Mouse (Mus musculus): ENCODE measurements around the gene G430095P16Rik. TPM values are rescaled to one million over a fixed set of nuclear protein-coding genes. Genes with fewer than 3 reads are reported as not detected.

G430095P16Rik gene
- polyA plus RNA-seq, 1 experiment = not detected

- WGBS = 34% methylated on average over 32 of the region's 32 CpGs
- no peak for TF ChIP-seq CTCF (IDR thresholded peaks at IDR 0.05; ENCODE audit: insufficient read depth, low read depth, low read length)
- TF ChIP-seq POLR2A (IDR thresholded peaks at IDR 0.05; ENCODE audit: insufficient read depth, low read depth, low read length) = no peak
Observed at GRCm38 (mm10) chr8:84742171-84743053, 19.6 kb downstream of the G430095P16Rik start.

GRCm38 (mm10) chr8:84743054-84743415 is 20.2 kb downstream of the G430095P16Rik start:
- H3K4me1 ChIP-seq (ENCODE audit: control insufficient read depth, insufficient read depth, low read length) = peaks cover 65% of the 10 kb centered on the region
- 49% methylated on average over 10 of the region's 10 CpGs for WGBS

More at GRCm38 (mm10) chr8:84742171-84743053, 19.6 kb downstream of the G430095P16Rik start:
- H3K27ac ChIP-seq (ENCODE audit: insufficient read depth, low read depth, low read length) = no peak overlapping the region
- no peak overlapping the region for H3K4me3 ChIP-seq (ENCODE audit: insufficient read depth, low read depth, low read length)
- H3K4me1 ChIP-seq (ENCODE audit: control insufficient read depth, insufficient read depth, low read length) = peaks cover 69% of the 10 kb centered on the region

GRCm38 (mm10) chr8:84743517-84744420 is 21.0 kb downstream of the G430095P16Rik start:
- WGBS = 35% methylated on average over 17 of the region's 17 CpGs
- TF ChIP-seq CTCF (IDR thresholded peaks at IDR 0.05; ENCODE audit: insufficient read depth, low read depth, low read length) (no peak), POLR2A (IDR thresholded peaks at IDR 0.05; ENCODE audit: insufficient read depth, low read depth, low read length) (no peak)
- Histone ChIP-seq H3K27ac (ENCODE audit: insufficient read depth, low read depth, low read length) (no peak overlapping the region), H3K4me3 (ENCODE audit: insufficient read depth, low read depth, low read length) (no peak overlapping the region), H3K4me1 (ENCODE audit: control insufficient read depth, insufficient read depth, low read length) (peaks cover 58% of the 10 kb centered on the region)

More at GRCm38 (mm10) chr8:84743054-84743415, 20.2 kb downstream of the G430095P16Rik start:
- H3K4me3 ChIP-seq (ENCODE audit: insufficient read depth, low read depth, low read length) = no peak overlapping the region
- TF ChIP-seq POLR2A (IDR thresholded peaks at IDR 0.05; ENCODE audit: insufficient read depth, low read depth, low read length) (no peak), CTCF (IDR thresholded peaks at IDR 0.05; ENCODE audit: insufficient read depth, low read depth, low read length) (no peak)
- no peak overlapping the region for H3K27ac ChIP-seq (ENCODE audit: insufficient read depth, low read depth, low read length)

- TF ChIP-seq CTCF (IDR thresholded peaks at IDR 0.05; ENCODE audit: insufficient read depth, low read depth, low read length) (no peak), POLR2A (IDR thresholded peaks at IDR 0.05; ENCODE audit: insufficient read depth, low read depth, low read length) (no peak)
- WGBS = 44% methylated on average over 17 of the region's 17 CpGs
- H3K4me1 ChIP-seq (ENCODE audit: control insufficient read depth, insufficient read depth, low read length) = peaks cover 65% of the 10 kb centered on the region
- no peak overlapping the region for H3K4me3 ChIP-seq (ENCODE audit: insufficient read depth, low read depth, low read length)
- no peak overlapping the region for H3K27ac ChIP-seq (ENCODE audit: insufficient read depth, low read depth, low read length)
Observed at GRCm38 (mm10) chr8:84745032-84745925, 22.5 kb downstream of the G430095P16Rik start.

- H3K27ac ChIP-seq (ENCODE audit: insufficient read depth, low read depth, low read length) = no peak overlapping the region
- no peak overlapping the region for H3K4me3 ChIP-seq (ENCODE audit: insufficient read depth, low read depth, low read length)
- WGBS = 60% methylated on average over 16 of the region's 16 CpGs
- no peak for TF ChIP-seq POLR2A (IDR thresholded peaks at IDR 0.05; ENCODE audit: insufficient read depth, low read depth, low read length)
- no peak for TF ChIP-seq CTCF (IDR thresholded peaks at IDR 0.05; ENCODE audit: insufficient read depth, low read depth, low read length)
- peaks cover 49% of the 10 kb centered on the region for H3K4me1 ChIP-seq (ENCODE audit: control insufficient read depth, insufficient read depth, low read length)
Observed at GRCm38 (mm10) chr8:84749519-84749918, 26.7 kb downstream of the G430095P16Rik start.

GRCm38 (mm10) chr8:84752734-84753582 is 30.2 kb downstream of the G430095P16Rik start:
- Histone ChIP-seq H3K27ac (ENCODE audit: insufficient read depth, low read depth, low read length) (no peak overlapping the region), H3K4me3 (ENCODE audit: insufficient read depth, low read depth, low read length) (no peak overlapping the region), H3K4me1 (ENCODE audit: control insufficient read depth, insufficient read depth, low read length) (peaks cover 43% of the 10 kb centered on the region)
- WGBS = 82% methylated on average over 6 of the region's 6 CpGs
- TF ChIP-seq CTCF (IDR thresholded peaks at IDR 0.05; ENCODE audit: insufficient read depth, low read depth, low read length) (no peak), POLR2A (IDR thresholded peaks at IDR 0.05; ENCODE audit: insufficient read depth, low read depth, low read length) (no peak)

- H3K4me3 ChIP-seq (ENCODE audit: insufficient read depth, low read depth, low read length) = no peak overlapping the region
- no peak for TF ChIP-seq POLR2A (IDR thresholded peaks at IDR 0.05; ENCODE audit: insufficient read depth, low read depth, low read length)
- no peak for TF ChIP-seq CTCF (IDR thresholded peaks at IDR 0.05; ENCODE audit: insufficient read depth, low read depth, low read length)
- H3K27ac ChIP-seq (ENCODE audit: insufficient read depth, low read depth, low read length) = peak overlapping the region; percentile 10; the same call in 1 of the 2 replicates
- peaks cover 17% of the 10 kb centered on the region for H3K4me1 ChIP-seq (ENCODE audit: control insufficient read depth, insufficient read depth, low read length)
- WGBS = 73% methylated on average over 5 of the region's 5 CpGs
Observed at GRCm38 (mm10) chr8:84757501-84757900, 34.7 kb downstream of the G430095P16Rik start.

All from olfactory bulb, adult 2 months (tissue).